Mouse (Mus musculus): ENCODE data around the gene B4galnt4. TPM values are rescaled to one million over a fixed set of nuclear protein-coding genes. Genes with fewer than 3 reads are reported as not detected.
A peak's percentile ranks its signal among the peaks of the same experiment; 100 is the strongest.

Gene B4galnt4
- polyA plus RNA-seq, 1 experiment from 2014 or later: 0.15 TPM

DNA sequence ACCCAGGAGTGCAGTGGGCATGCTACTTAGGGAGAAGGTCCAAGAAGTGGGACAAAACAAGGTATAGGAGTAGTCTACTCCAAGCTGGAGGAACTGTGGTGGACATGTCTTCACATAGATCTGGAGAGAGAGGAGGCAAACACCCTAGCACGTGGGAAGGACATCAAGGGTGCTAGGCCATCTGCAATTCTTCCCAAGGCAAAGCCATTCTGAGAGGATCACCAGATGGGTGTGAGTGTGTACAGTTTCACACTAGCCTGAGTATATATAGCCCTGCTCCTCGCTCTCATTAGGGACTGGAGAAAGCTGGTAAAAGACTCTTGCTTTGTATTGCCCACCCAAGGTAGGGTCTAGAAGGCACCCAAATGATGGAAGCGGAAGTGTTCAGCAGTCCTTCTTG lies 2.4 kb downstream of the B4galnt4 start:
- no peaks in the 10 kb centered on the region for H3K36me3 ChIP-seq (replicated peaks; ENCODE audit: insufficient read depth, low read length)
- peaks cover 41% of the 10 kb centered on the region for H3K27me3 ChIP-seq (ENCODE audit: insufficient read depth, low read length)
- H3K4me3 ChIP-seq (ENCODE audit: low read depth, low read length): no peak overlapping the region
- no peak overlapping the region for H3K4me2 ChIP-seq (ENCODE audit: low read depth, low read length)
- no peak for ATAC-seq
- no peak for DNase-seq
- H3K4me1 ChIP-seq (ENCODE audit: insufficient read depth): peaks cover 24% of the 10 kb centered on the region
- WGBS (ENCODE audit: insufficient replicate concordance): 71% methylated on average over 3 of the region's 3 CpGs
- H3K9ac ChIP-seq (replicated peaks): no peak overlapping the region
- no peak overlapping the region for H3K27ac ChIP-seq (ENCODE audit: low read depth)
- TF ChIP-seq CTCF (IDR thresholded peaks at IDR 0.05; ENCODE audit: low read depth) (no peak), EP300 (IDR thresholded peaks at IDR 0.05; ENCODE audit: low read depth) (no peak)
- no peaks in the 10 kb centered on the region for H3K9me3 ChIP-seq (ENCODE audit: low read length)

DNA sequence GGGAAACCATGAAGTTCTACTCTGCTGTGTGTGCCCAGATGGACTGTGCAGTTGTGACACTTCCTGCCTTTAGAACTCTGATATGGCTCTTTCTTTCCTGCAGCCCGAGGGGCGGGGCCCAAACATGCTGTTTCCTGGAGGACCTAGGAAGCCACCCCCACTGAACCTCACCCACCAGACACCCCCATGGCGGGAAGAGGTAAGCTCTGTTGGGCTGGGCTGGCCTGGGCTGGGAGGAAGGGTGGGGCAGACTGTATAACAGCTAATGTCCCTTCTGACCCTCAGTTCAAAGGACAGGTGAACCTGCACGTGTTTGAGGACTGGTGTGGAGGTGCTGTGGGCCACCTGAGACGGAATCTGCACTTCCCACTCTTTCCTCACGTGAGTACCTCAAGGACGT lies 3.3 kb downstream of the B4galnt4 start:
- Histone ChIP-seq H3K4me2 (ENCODE audit: low read depth, low read length) (no peak overlapping the region), H3K4me3 (ENCODE audit: low read depth, low read length) (no peak overlapping the region), H3K27me3 (ENCODE audit: insufficient read depth, low read length) (peaks cover 38% of the 10 kb centered on the region), H3K9ac (replicated peaks) (no peak overlapping the region), H3K27ac (ENCODE audit: low read depth) (no peak overlapping the region), H3K9me3 (ENCODE audit: low read length) (no peaks in the 10 kb centered on the region), H3K4me1 (ENCODE audit: insufficient read depth) (peaks cover 24% of the 10 kb centered on the region), H3K36me3 (replicated peaks; ENCODE audit: insufficient read depth, low read length) (no peaks in the 10 kb centered on the region)
- WGBS (ENCODE audit: insufficient replicate concordance): 20% methylated on average over 7 of the region's 7 CpGs
- TF ChIP-seq CTCF (IDR thresholded peaks at IDR 0.05; ENCODE audit: low read depth): no peak
- TF ChIP-seq EP300 (IDR thresholded peaks at IDR 0.05; ENCODE audit: low read depth): no peak
- peak; percentile 60 for ATAC-seq
- peak; percentile 54 for DNase-seq

DNA sequence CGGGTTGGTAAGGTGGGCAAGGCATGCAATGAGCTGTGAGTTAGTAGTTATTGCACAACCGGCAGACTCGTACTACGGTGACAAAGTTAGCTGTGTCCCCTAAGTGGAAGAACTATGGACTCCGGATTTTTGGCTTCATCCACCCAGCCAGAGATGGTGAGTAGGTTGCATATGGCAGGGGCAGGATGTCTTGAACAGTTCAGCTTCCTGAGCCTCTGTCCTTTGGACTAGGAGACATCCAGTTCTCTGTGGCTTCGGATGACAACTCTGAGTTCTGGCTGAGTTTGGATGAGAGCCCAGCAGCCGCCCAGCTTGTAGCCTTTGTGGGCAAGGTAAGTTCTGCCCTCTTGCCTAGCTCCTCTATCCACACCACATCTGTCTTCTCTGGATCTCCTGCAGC lies 3.7 kb downstream of the B4galnt4 start:
- DNase-seq (no peak), ATAC-seq (no peak)
- no peak overlapping the region for H3K4me2 ChIP-seq (ENCODE audit: low read depth, low read length)
- no peak overlapping the region for H3K4me3 ChIP-seq (ENCODE audit: low read depth, low read length)
- no peaks in the 10 kb centered on the region for H3K9me3 ChIP-seq (ENCODE audit: low read length)
- H3K36me3 ChIP-seq (replicated peaks; ENCODE audit: insufficient read depth, low read length): no peaks in the 10 kb centered on the region
- peaks cover 24% of the 10 kb centered on the region for H3K4me1 ChIP-seq (ENCODE audit: insufficient read depth)
- peaks cover 37% of the 10 kb centered on the region for H3K27me3 ChIP-seq (ENCODE audit: insufficient read depth, low read length)
- no peak overlapping the region for H3K27ac ChIP-seq (ENCODE audit: low read depth)
- 42% methylated on average over 7 of the region's 7 CpGs for WGBS (ENCODE audit: insufficient replicate concordance)
- TF ChIP-seq CTCF (IDR thresholded peaks at IDR 0.05; ENCODE audit: low read depth) (no peak), EP300 (IDR thresholded peaks at IDR 0.05; ENCODE audit: low read depth) (no peak)
- H3K9ac ChIP-seq (replicated peaks): no peak overlapping the region

DNA sequence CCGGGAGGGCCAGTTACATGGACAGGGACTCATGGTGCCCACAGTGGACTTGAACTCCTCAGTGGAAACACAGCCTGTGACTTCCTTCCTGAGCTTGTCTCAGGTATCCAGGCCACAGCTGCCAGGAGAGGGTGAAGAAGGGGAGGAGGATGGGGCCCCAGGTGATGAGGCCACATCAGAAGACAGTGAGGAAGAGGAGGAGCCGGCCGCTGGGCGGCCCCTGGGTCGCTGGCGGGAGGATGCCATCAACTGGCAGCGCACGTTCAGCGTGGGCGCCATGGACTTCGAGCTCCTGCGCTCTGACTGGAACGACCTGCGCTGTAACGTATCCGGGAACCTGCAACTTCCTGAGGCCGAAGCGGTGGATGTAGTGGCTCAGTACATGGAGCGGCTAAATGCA lies 7.4 kb downstream of the B4galnt4 start:
- TF ChIP-seq EP300 (IDR thresholded peaks at IDR 0.05; ENCODE audit: low read depth): no peak
- no peak for TF ChIP-seq CTCF (IDR thresholded peaks at IDR 0.05; ENCODE audit: low read depth)
- no peak overlapping the region for H3K9ac ChIP-seq (replicated peaks)
- no peak overlapping the region for H3K4me3 ChIP-seq (ENCODE audit: low read depth, low read length)
- no peak overlapping the region for H3K4me2 ChIP-seq (ENCODE audit: low read depth, low read length)
- H3K4me1 ChIP-seq (ENCODE audit: insufficient read depth): peaks cover 17% of the 10 kb centered on the region
- H3K36me3 ChIP-seq (replicated peaks; ENCODE audit: insufficient read depth, low read length): no peaks in the 10 kb centered on the region
- 73% methylated on average over 19 of the region's 19 CpGs for WGBS (ENCODE audit: insufficient replicate concordance)
- no peak for DNase-seq
- H3K27ac ChIP-seq (ENCODE audit: low read depth): no peak overlapping the region
- H3K27me3 ChIP-seq (ENCODE audit: insufficient read depth, low read length): peaks cover 24% of the 10 kb centered on the region
- H3K9me3 ChIP-seq (ENCODE audit: low read length): no peaks in the 10 kb centered on the region
- no peak for ATAC-seq

DNA sequence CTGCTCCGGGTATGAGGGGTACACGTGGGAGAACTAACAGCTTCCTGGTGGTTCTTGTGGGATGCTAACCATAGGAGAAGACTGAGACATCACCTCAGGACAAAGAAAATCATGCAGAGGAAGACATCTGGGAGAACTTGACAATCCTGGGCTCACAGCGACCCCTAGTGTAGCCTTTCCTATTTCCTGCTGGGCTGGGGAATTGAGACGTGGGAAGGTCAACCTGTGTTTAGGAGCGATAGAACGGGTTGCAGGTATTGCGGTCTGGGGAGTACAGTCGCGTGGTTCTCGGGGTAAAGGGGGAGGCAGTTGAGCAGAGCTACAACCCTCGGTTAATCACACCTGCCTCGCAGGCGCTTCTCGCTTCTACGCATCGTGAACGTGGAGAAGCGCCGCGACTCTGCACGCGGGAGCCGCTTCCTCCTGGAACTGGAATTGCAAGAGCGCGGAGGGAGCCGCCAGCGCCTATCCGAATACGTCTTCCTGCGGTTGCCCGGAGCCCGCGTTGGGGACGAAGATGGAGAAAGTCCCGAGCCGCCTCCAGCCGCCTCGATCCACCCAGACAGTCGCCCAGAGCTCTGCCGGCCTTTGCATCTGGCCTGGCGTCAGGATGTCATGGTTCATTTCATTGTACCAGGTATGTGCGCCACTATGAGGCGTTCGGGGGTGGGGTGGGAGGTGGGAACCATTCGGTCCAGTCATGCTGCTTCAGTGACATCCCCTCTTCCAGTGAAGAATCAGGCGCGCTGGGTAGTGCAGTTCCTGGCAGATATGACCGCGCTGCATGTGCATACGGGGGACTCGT lies 9.4 kb downstream of the B4galnt4 start:
- H3K4me1 ChIP-seq (ENCODE audit: insufficient read depth): peaks cover 4% of the 10 kb centered on the region; the same call in 1 of the 2 replicates
- H3K9ac ChIP-seq (replicated peaks): no peak overlapping the region
- no peaks in the 10 kb centered on the region for H3K36me3 ChIP-seq (replicated peaks; ENCODE audit: insufficient read depth, low read length)
- DNase-seq: peak; percentile 85
- H3K4me3 ChIP-seq (ENCODE audit: low read depth, low read length): peak overlapping the region; percentile 24
- H3K27ac ChIP-seq (ENCODE audit: low read depth): no peak overlapping the region
- ATAC-seq: peak; percentile 49; the same call in 1 of the 2 replicates
- peak overlapping the region; percentile 67 for H3K4me2 ChIP-seq (ENCODE audit: low read depth, low read length)
- TF ChIP-seq EP300 (IDR thresholded peaks at IDR 0.05; ENCODE audit: low read depth): no peak
- TF ChIP-seq CTCF (IDR thresholded peaks at IDR 0.05; ENCODE audit: low read depth): peak; percentile 90
- WGBS (ENCODE audit: insufficient replicate concordance): 2% methylated on average over 51 of the region's 51 CpGs
- peaks cover 24% of the 10 kb centered on the region for H3K27me3 ChIP-seq (ENCODE audit: insufficient read depth, low read length)
- H3K9me3 ChIP-seq (ENCODE audit: low read length): no peaks in the 10 kb centered on the region

DNA sequence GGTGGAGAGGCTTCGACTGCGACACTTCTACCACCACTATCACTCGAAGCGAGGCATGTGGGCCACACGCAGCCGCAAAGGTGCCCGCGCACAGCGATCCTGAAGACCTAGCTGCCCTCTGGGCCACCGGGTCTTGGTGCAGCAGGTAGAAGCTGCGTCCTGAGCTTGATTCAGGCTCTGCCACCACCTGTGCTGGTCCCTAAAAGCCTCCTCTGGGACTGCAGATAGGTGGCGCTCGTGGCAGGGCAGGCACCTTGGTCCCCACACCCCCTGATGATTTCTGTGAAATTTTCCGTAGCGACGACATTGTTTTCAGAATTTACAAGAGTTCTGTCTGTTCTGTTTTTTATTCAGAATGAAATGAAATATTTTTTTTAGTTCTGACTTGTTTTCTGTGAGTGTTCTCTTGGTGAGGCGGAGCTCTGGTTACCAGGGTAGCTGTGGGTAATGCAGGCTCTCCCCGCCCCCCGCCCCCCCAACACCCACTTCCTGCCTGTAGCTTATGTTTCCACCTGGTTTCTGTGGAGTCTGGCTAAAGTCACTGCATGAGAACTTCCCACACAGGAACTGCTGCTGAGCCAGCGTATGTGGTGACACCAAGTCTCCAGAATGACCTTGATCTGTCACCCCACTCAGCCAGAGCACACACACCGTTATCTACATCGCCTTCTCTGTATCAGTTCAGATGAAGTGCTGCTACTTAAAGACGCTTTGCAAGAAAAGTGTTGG lies 11.3 kb downstream of the B4galnt4 start:
- TF ChIP-seq EP300 (IDR thresholded peaks at IDR 0.05; ENCODE audit: low read depth): no peak
- peak; percentile 76 for TF ChIP-seq CTCF (IDR thresholded peaks at IDR 0.05; ENCODE audit: low read depth)
- Histone ChIP-seq H3K4me2 (ENCODE audit: low read depth, low read length) (no peak overlapping the region), H3K4me1 (ENCODE audit: insufficient read depth) (peaks cover 4% of the 10 kb centered on the region; the same call in 1 of the 2 replicates), H3K27ac (ENCODE audit: low read depth) (no peak overlapping the region), H3K4me3 (ENCODE audit: low read depth, low read length) (no peak overlapping the region), H3K9me3 (ENCODE audit: low read length) (no peaks in the 10 kb centered on the region), H3K27me3 (ENCODE audit: insufficient read depth, low read length) (peaks cover 24% of the 10 kb centered on the region), H3K9ac (replicated peaks) (no peak overlapping the region), H3K36me3 (replicated peaks; ENCODE audit: insufficient read depth, low read length) (no peaks in the 10 kb centered on the region)
- ATAC-seq: no peak
- peak; percentile 65 for DNase-seq
- WGBS (ENCODE audit: insufficient replicate concordance): 19% methylated on average over 22 of the region's 23 CpGs
